Comparison of ENCODE assay signal across 17 mouse cellular contexts in genomic region chr6:48861616-48862280, GRCm38 (mm10). TPM values are rescaled to one million over a fixed set of nuclear protein-coding genes. Genes with fewer than 3 reads are reported as not detected.
A peak's percentile ranks its signal among the peaks of the same experiment; 100 is the strongest.
DNase-seq lines count a peak whose midpoint lies in the region; ATAC-seq and TF ChIP-seq lines count a peak whose summit lies in the region.
"Had no signal": no experiment of that assay in that cellular context is flagged by ENCODE, and none has a peak within 500 bp of the region (broad histone marks: within the 10 kb centered on the region; RNA-seq: fewer than 3 reads in every experiment).

No protein-coding gene starts in this region.

- H3K4me2 ChIP-seq in liver, embryonic 11.5 days: no peak overlapping the region
- H3K4me2 ChIP-seq in liver, embryonic 12.5 days: no peak overlapping the region
- no peak overlapping the region for H3K4me2 ChIP-seq in kidney, postnatal 0 days (ENCODE audit: low read length)
- H3K4me2 ChIP-seq: heart, embryonic 13.5 days; hindbrain, embryonic 15.5 days; midbrain, embryonic 15.5 days; neural tube, embryonic 13.5 days had no signal

- H3K27ac ChIP-seq in liver, embryonic 11.5 days (ENCODE audit: low read depth, low read length): no peak overlapping the region
- no peak overlapping the region for H3K27ac ChIP-seq in liver, embryonic 12.5 days
- H3K27ac ChIP-seq in kidney, postnatal 0 days: peak overlapping the region; percentile 64
- H3K27ac ChIP-seq: heart, embryonic 13.5 days; hindbrain, embryonic 15.5 days; midbrain, embryonic 15.5 days; neural tube, embryonic 13.5 days had no signal

- H3K4me1 ChIP-seq in liver, embryonic 11.5 days (replicated peaks; ENCODE audit: control insufficient read depth, insufficient read depth, low read length): no peaks in the 10 kb centered on the region
- H3K4me1 ChIP-seq in liver, embryonic 12.5 days: no peaks in the 10 kb centered on the region
- H3K4me1 ChIP-seq in kidney, postnatal 0 days (replicated peaks; ENCODE audit: insufficient read depth, low read length): peaks cover 9% of the 10 kb centered on the region; the same call in 1 of the 2 replicates
- H3K4me1 ChIP-seq: hindbrain, embryonic 15.5 days had no signal

- H3K36me3 ChIP-seq in liver, embryonic 11.5 days (ENCODE audit: control insufficient read depth, insufficient read depth, low read length): no peaks in the 10 kb centered on the region
- H3K36me3 ChIP-seq in liver, embryonic 12.5 days: no peaks in the 10 kb centered on the region
- H3K36me3 ChIP-seq in kidney, postnatal 0 days (ENCODE audit: insufficient read depth, low read length): no peaks in the 10 kb centered on the region
- H3K36me3 ChIP-seq: heart, embryonic 13.5 days; hindbrain, embryonic 15.5 days; midbrain, embryonic 15.5 days; neural tube, embryonic 13.5 days had no signal

- no peak for TF ChIP-seq CTCF in kidney, postnatal 0 days (IDR thresholded peaks at IDR 0.05; ENCODE audit: low read depth)

- no peak overlapping the region for H3K4me3 ChIP-seq in liver, embryonic 11.5 days (ENCODE audit: low read depth, low read length)
- H3K4me3 ChIP-seq in liver, embryonic 12.5 days: no peak overlapping the region
- H3K4me3 ChIP-seq in kidney, postnatal 0 days (replicated peaks; ENCODE audit: low read depth, low read length): no peak overlapping the region
- H3K4me3 ChIP-seq: heart, embryonic 13.5 days; hindbrain, embryonic 15.5 days; midbrain, embryonic 15.5 days; neural tube, embryonic 13.5 days had no signal

- H3K27me3 ChIP-seq in liver, embryonic 11.5 days (replicated peaks; ENCODE audit: control insufficient read depth, insufficient read depth, low read length): no peaks in the 10 kb centered on the region
- no peaks in the 10 kb centered on the region for H3K27me3 ChIP-seq in liver, embryonic 12.5 days (replicated peaks)
- no peaks in the 10 kb centered on the region for H3K27me3 ChIP-seq in kidney, postnatal 0 days (ENCODE audit: insufficient read depth, low read length)
- H3K27me3 ChIP-seq: heart, embryonic 13.5 days; hindbrain, embryonic 15.5 days; midbrain, embryonic 15.5 days had no signal

- peak; percentile 25 to 29 for DNase-seq in cerebellum, postnatal 25 days
- no peak for DNase-seq in cerebellum, adult 9-11 months
- DNase-seq in liver, embryonic 11.5 days (ENCODE audit: low spot score): peak; percentile 25
- DNase-seq in kidney, postnatal 0 days (ENCODE audit: low spot score): peak; percentile 80
- DNase-seq in lung, postnatal 14 days: peak; percentile 22
- no peak for DNase-seq in embryo, embryonic 10 days (ENCODE audit: low spot score)
- DNase-seq in right cerebral cortex, postnatal 4 days: no peak
- DNase-seq: adrenal gland, postnatal 25 days; embryo, embryonic 11 days; retina, postnatal 1 day; thymus, adult 18-20 months had no signal

- ATAC-seq in liver, embryonic 11.5 days (replicated peaks; ENCODE audit: low FRiP score): no peak
- ATAC-seq in liver, embryonic 12.5 days: no peak
- ATAC-seq in kidney, postnatal 0 days (replicated peaks; ENCODE audit: low FRiP score, low read depth): 0 out of 2 replicates have a peak, but pooled peaks have one; percentile 17
- ATAC-seq: liver, postnatal 0 days; midbrain, embryonic 15.5 days had no signal

- 76% methylated on average over 12 of the region's 12 CpGs for WGBS in liver, embryonic 11.5 days
- 69% methylated on average over 12 of the region's 12 CpGs for WGBS in liver, embryonic 12.5 days (ENCODE audit: insufficient replicate concordance)
- WGBS in kidney, postnatal 0 days: 61% methylated on average over 12 of the region's 12 CpGs

- no peaks in the 10 kb centered on the region for H3K9me3 ChIP-seq in liver, embryonic 11.5 days (ENCODE audit: control insufficient read depth, low read length)
- no peaks in the 10 kb centered on the region for H3K9me3 ChIP-seq in liver, embryonic 12.5 days (replicated peaks)
- H3K9me3 ChIP-seq in kidney, postnatal 0 days (replicated peaks; ENCODE audit: low read length): no peaks in the 10 kb centered on the region
- H3K9me3 ChIP-seq: heart, embryonic 13.5 days; hindbrain, embryonic 15.5 days; midbrain, embryonic 15.5 days; neural tube, embryonic 13.5 days had no signal

- no peak overlapping the region for H3K9ac ChIP-seq in liver, embryonic 11.5 days (ENCODE audit: low read depth, low read length)
- no peak overlapping the region for H3K9ac ChIP-seq in liver, embryonic 12.5 days
- H3K9ac ChIP-seq in kidney, postnatal 0 days (ENCODE audit: low read depth, low read length): no peak overlapping the region
- H3K9ac ChIP-seq: heart, embryonic 13.5 days; hindbrain, embryonic 15.5 days; liver, postnatal 0 days; midbrain, embryonic 15.5 days; neural tube, embryonic 13.5 days had no signal

RNA-seq across cellular contexts. Expression of gene Aoc1, which starts 10.9 kb away (rescaled TPM):
- polyA plus RNA-seq in liver, embryonic 11.5 days (2014; fragmentation: Nextera tagmentation; extraction: Ambion mirVana): not detected in 2 replicates
- not detected in 2 replicates for polyA plus RNA-seq in liver, embryonic 12.5 days (2016; fragmentation: Nextera tagmentation; extraction: Ambion mirVana)
- polyA plus RNA-seq in kidney, postnatal 0 days (2015; fragmentation: Nextera tagmentation; extraction: Ambion mirVana): 9.9 and 11.0 TPM in 2 replicates
- polyA plus RNA-seq: heart, embryonic 13.5 days; hindbrain, embryonic 15.5 days; midbrain, embryonic 15.5 days; neural tube, embryonic 13.5 days had no signal

RNA-seq across cellular contexts. Expression of gene Tmem176b, which starts 20.5 kb away (rescaled TPM):
- polyA plus RNA-seq in liver, embryonic 11.5 days (2014; fragmentation: Nextera tagmentation; extraction: Ambion mirVana): 105 and 118 TPM in 2 replicates
- polyA plus RNA-seq in liver, embryonic 12.5 days (2016; fragmentation: Nextera tagmentation; extraction: Ambion mirVana): 92.9 and 93.2 TPM in 2 replicates
- 669 and 685 TPM in 2 replicates for polyA plus RNA-seq in kidney, postnatal 0 days (2015; fragmentation: Nextera tagmentation; extraction: Ambion mirVana)

RNA-seq across cellular contexts. Expression of gene Tmem176a, which starts 21.0 kb away (rescaled TPM):
- polyA plus RNA-seq in liver, embryonic 11.5 days (2014; fragmentation: Nextera tagmentation; extraction: Ambion mirVana): 56.6 and 66.1 TPM in 2 replicates
- polyA plus RNA-seq in liver, embryonic 12.5 days (2016; fragmentation: Nextera tagmentation; extraction: Ambion mirVana): 48.3 and 53.2 TPM in 2 replicates
- polyA plus RNA-seq in kidney, postnatal 0 days (2015; fragmentation: Nextera tagmentation; extraction: Ambion mirVana): 315 and 333 TPM in 2 replicates

Comparison
In these comparisons a context has a peak if more than half of its experiments do, and no peak if none do; other contexts are left out.
1. DNase-seq: peak in cerebellum, postnatal 25 days (2 of 2), liver, embryonic 11.5 days (single experiment), kidney, postnatal 0 days (single experiment) and lung, postnatal 14 days (single experiment); none in cerebellum, adult 9-11 months (single experiment), embryo, embryonic 10 days (single experiment) and right cerebral cortex, postnatal 4 days (single experiment).
2. RNA of gene Aoc1, which starts 10.9 kb away (polyA plus RNA-seq): 9.9 to 11.0 TPM in kidney, postnatal 0 days; not detected in liver, embryonic 11.5 days and not detected in liver, embryonic 12.5 days; every median in the first group is over 10 times any median in the second.